Mouse (Mus musculus): Measurements from ENCODE around the gene Ugt1a9. TPM values are rescaled to one million over a fixed set of nuclear protein-coding genes. Genes with fewer than 3 reads are reported as not detected.

Ugt1a9 gene
- polyA plus RNA-seq, 1 experiment from 2014 or later, result not detected

- no peak overlapping the region for H3K9ac ChIP-seq (ENCODE audit: low read length)
- WGBS, result 92% methylated on average over 6 of the region's 6 CpGs
- H3K27ac ChIP-seq (ENCODE audit: low read length), result no peak overlapping the region
- no peak overlapping the region for H3K4me3 ChIP-seq (ENCODE audit: low read length)
- no peaks in the 10 kb centered on the region for H3K4me1 ChIP-seq (replicated peaks; ENCODE audit: control insufficient read depth, insufficient read depth, low read length)
- no peak for ATAC-seq (ENCODE audit: low read depth)
- no peaks in the 10 kb centered on the region for H3K27me3 ChIP-seq (ENCODE audit: control insufficient read depth, insufficient read depth, low read depth, low read length)
- H3K9me3 ChIP-seq (ENCODE audit: control insufficient read depth, low read length), result no peaks in the 10 kb centered on the region
- no peak overlapping the region for H3K4me2 ChIP-seq (ENCODE audit: low read depth, low read length)
- peaks cover 88% of the 10 kb centered on the region for H3K36me3 ChIP-seq (ENCODE audit: control insufficient read depth, insufficient read depth, low read length)
These were observed 196.9 kb downstream of the Ugt1a9 start for GRCm38 (mm10) chr1:88267489-88267888.

GRCm38 (mm10) chr1:88268070-88268469 is 197.5 kb downstream of the Ugt1a9 start:
- Histone ChIP-seq H3K27ac (ENCODE audit: low read length) (no peak overlapping the region), H3K36me3 (ENCODE audit: control insufficient read depth, insufficient read depth, low read length) (peaks cover 87% of the 10 kb centered on the region), H3K4me1 (replicated peaks; ENCODE audit: control insufficient read depth, insufficient read depth, low read length) (no peaks in the 10 kb centered on the region), H3K4me2 (ENCODE audit: low read depth, low read length) (no peak overlapping the region), H3K27me3 (ENCODE audit: control insufficient read depth, insufficient read depth, low read depth, low read length) (no peaks in the 10 kb centered on the region), H3K4me3 (ENCODE audit: low read length) (no peak overlapping the region), H3K9ac (ENCODE audit: low read length) (no peak overlapping the region), H3K9me3 (ENCODE audit: control insufficient read depth, low read length) (no peaks in the 10 kb centered on the region)
- ATAC-seq (ENCODE audit: low read depth), result no peak
- WGBS, result 80% methylated on average over 6 of the region's 6 CpGs

Other genes starting within 250 kb of the Ugt1a9 start
- 32.9 and 33.9 TPM in 2 replicates for gene Dgkd, start 217.5 kb upstream of the Ugt1a9 start, polyA plus RNA-seq (2015; fragmentation: Nextera tagmentation; extraction: Ambion mirVana)
- 35.4 and 36.3 TPM in 2 replicates for gene Usp40, start 62.2 kb upstream of the Ugt1a9 start, polyA plus RNA-seq (2015; fragmentation: Nextera tagmentation; extraction: Ambion mirVana)
- not detected in 2 replicates for gene Ugt1a10, start 15.4 kb upstream of the Ugt1a9 start, polyA plus RNA-seq (2015; fragmentation: Nextera tagmentation; extraction: Ambion mirVana)
- not detected in 2 replicates for gene Ugt1a8, start 17.0 kb downstream of the Ugt1a9 start, polyA plus RNA-seq (2015; fragmentation: Nextera tagmentation; extraction: Ambion mirVana)
- gene Ugt1a7c, start 24.3 kb downstream of the Ugt1a9 start, polyA plus RNA-seq (2015; fragmentation: Nextera tagmentation; extraction: Ambion mirVana), result 2.3 TPM in 2 replicates
- 0.43 and 0.94 TPM in 2 replicates for gene Ugt1a6b, start 32.5 kb downstream of the Ugt1a9 start, polyA plus RNA-seq (2015; fragmentation: Nextera tagmentation; extraction: Ambion mirVana)
- gene Ugt1a6a, start 64.0 kb downstream of the Ugt1a9 start, polyA plus RNA-seq (2015; fragmentation: Nextera tagmentation; extraction: Ambion mirVana), result 3.7 and 3.9 TPM in 2 replicates
- not detected in 2 replicates for gene Ugt1a5, start 95.2 kb downstream of the Ugt1a9 start, polyA plus RNA-seq (2015; fragmentation: Nextera tagmentation; extraction: Ambion mirVana)
- not detected in 2 replicates for gene Ugt1a2, start 129.8 kb downstream of the Ugt1a9 start, polyA plus RNA-seq (2015; fragmentation: Nextera tagmentation; extraction: Ambion mirVana)
- gene Dnajb3, start 135.0 kb downstream of the Ugt1a9 start, polyA plus RNA-seq (2015; fragmentation: Nextera tagmentation; extraction: Ambion mirVana), result 4.1 and 6.5 TPM in 2 replicates
- not detected in 2 replicates for gene Ugt1a1, start 141.2 kb downstream of the Ugt1a9 start, polyA plus RNA-seq (2015; fragmentation: Nextera tagmentation; extraction: Ambion mirVana)
- gene Mroh2a, start 156.2 kb downstream of the Ugt1a9 start, polyA plus RNA-seq (2015; fragmentation: Nextera tagmentation; extraction: Ambion mirVana), result 1.0 and 1.7 TPM in 2 replicates
- gene Hjurp, start 206.8 kb downstream of the Ugt1a9 start, polyA plus RNA-seq (2015; fragmentation: Nextera tagmentation; extraction: Ambion mirVana), result 184 and 186 TPM in 2 replicates
- gene Trpm8, start 206.9 kb downstream of the Ugt1a9 start, polyA plus RNA-seq (2015; fragmentation: Nextera tagmentation; extraction: Ambion mirVana), result 0.04 TPM in 1 of 2 replicates, not detected in the other